In genomic region chr10:60826461-60827237, GRCm38 (mm10) we compare ENCODE assay signal across 9 mouse cellular contexts. TPM values are rescaled to one million over a fixed set of nuclear protein-coding genes. Genes with fewer than 3 reads are reported as not detected.
A peak's percentile ranks its signal among the peaks of the same experiment; 100 is the strongest.
DNase-seq lines count a peak whose midpoint lies in the region; ATAC-seq lines count a peak whose summit lies in the region.
"Had no signal": no experiment of that assay in that cellular context is flagged by ENCODE, and none has a peak within 500 bp of the region (broad histone marks: within the 10 kb centered on the region; RNA-seq: fewer than 3 reads in every experiment).

No protein-coding gene starts in this region.

- H3K9ac ChIP-seq in kidney, embryonic 15.5 days: peak overlapping the region; percentile 37; the same call in 1 of the 2 replicates
- H3K9ac ChIP-seq in lung, embryonic 16.5 days (ENCODE audit: low read length): peak overlapping the region; percentile 65

- 2% methylated on average over 34 of the region's 34 CpGs for WGBS in heart, embryonic 10.5 days
- 2% methylated on average over 34 of the region's 34 CpGs for WGBS in kidney, embryonic 15.5 days
- 4% methylated on average over 34 of the region's 34 CpGs for WGBS in lung, embryonic 16.5 days

- peak overlapping the region; percentile 95 for H3K4me3 ChIP-seq in heart, embryonic 10.5 days
- peak overlapping the region; percentile 76 for H3K4me3 ChIP-seq in kidney, embryonic 15.5 days (replicated peaks)
- H3K4me3 ChIP-seq in lung, embryonic 16.5 days (ENCODE audit: low read length): peak overlapping the region; percentile 51

- peaks cover 85% of the 10 kb centered on the region for H3K4me1 ChIP-seq in heart, embryonic 10.5 days
- H3K4me1 ChIP-seq in kidney, embryonic 15.5 days: peaks cover 95% of the 10 kb centered on the region
- peaks cover 46% of the 10 kb centered on the region for H3K4me1 ChIP-seq in lung, embryonic 16.5 days (replicated peaks; ENCODE audit: control insufficient read depth, insufficient read depth, low read length)

- intact Hi-C loops in heart, postnatal 25 days (cut with DNase I): no loop called here

- ATAC-seq in kidney, embryonic 15.5 days (replicated peaks; ENCODE audit: low FRiP score): peak; percentile 19; the same call in 1 of the 2 replicates
- ATAC-seq in lung, embryonic 16.5 days (ENCODE audit: low read depth): no peak

- H3K4me2 ChIP-seq in kidney, embryonic 15.5 days: peak overlapping the region; percentile 94
- H3K4me2 ChIP-seq in lung, embryonic 16.5 days (ENCODE audit: low read depth, low read length): peak overlapping the region; percentile 88

- no peak for DNase-seq in heart, embryonic 10.5 days (ENCODE audit: low spot score)
- no peak for DNase-seq in heart, postnatal 25 days (ENCODE audit: low spot score)
- peak; percentile 83 for DNase-seq in cerebellum, adult 9-10 months
- peak; percentile 17 to 24 for DNase-seq in frontal cortex, postnatal 25 days (ENCODE audit: low spot score in 2 of 2)
- peak; percentile 55 for DNase-seq in right cerebral cortex, postnatal 25 days
- no peak for DNase-seq in ovary, postnatal 10 days (ENCODE audit: low spot score)

- H3K27ac ChIP-seq in heart, embryonic 10.5 days: peak overlapping the region; percentile 98
- peak overlapping the region; percentile 84 for H3K27ac ChIP-seq in kidney, embryonic 15.5 days
- no peak overlapping the region for H3K27ac ChIP-seq in lung, embryonic 16.5 days (ENCODE audit: low read length)

- H3K27me3 ChIP-seq in heart, embryonic 10.5 days (ENCODE audit: insufficient read depth, poor library complexity, severe bottlenecking): peaks cover 8% of the 10 kb centered on the region; the same call in 1 of the 2 replicates
- peaks cover 35% of the 10 kb centered on the region for H3K27me3 ChIP-seq in kidney, embryonic 15.5 days
- no peaks in the 10 kb centered on the region; the same call in 1 of the 2 replicates for H3K27me3 ChIP-seq in lung, embryonic 16.5 days (ENCODE audit: control insufficient read depth, insufficient read depth, low read depth, low read length)

- H3K36me3 ChIP-seq in heart, embryonic 10.5 days: peaks cover 3% of the 10 kb centered on the region
- no peaks in the 10 kb centered on the region for H3K36me3 ChIP-seq in kidney, embryonic 15.5 days
- no peaks in the 10 kb centered on the region for H3K36me3 ChIP-seq in lung, embryonic 16.5 days (ENCODE audit: control insufficient read depth, insufficient read depth, low read length)

- no peaks in the 10 kb centered on the region for H3K9me3 ChIP-seq in heart, embryonic 10.5 days
- H3K9me3 ChIP-seq in kidney, embryonic 15.5 days (replicated peaks): no peaks in the 10 kb centered on the region
- H3K9me3 ChIP-seq in lung, embryonic 16.5 days (ENCODE audit: control insufficient read depth, low read length): no peaks in the 10 kb centered on the region

RNA-seq across cellular contexts. Expression of gene Unc5b, which starts 4.7 kb away (rescaled TPM):
- polyA plus RNA-seq in heart, embryonic 10.5 days (2016; fragmentation: Nextera tagmentation; extraction: Ambion mirVana): 17.9 and 18.8 TPM in 2 replicates
- 10 to 100 TPM; 15.2 to 18.4 TPM for total RNA-seq in heart, postnatal 25 days (2021)
- 9.2 and 10.0 TPM in 2 replicates for polyA plus RNA-seq in kidney, embryonic 15.5 days (2015; fragmentation: Nextera tagmentation; extraction: Ambion mirVana)
- 6.7 and 7.3 TPM in 2 replicates for polyA plus RNA-seq in lung, embryonic 16.5 days (2015; fragmentation: Nextera tagmentation; extraction: Ambion mirVana)
- total RNA-seq: MEL had no signal

Comparison
In these comparisons a context has a peak if more than half of its experiments do, and no peak if none do; other contexts are left out.
1. DNase-seq: peak in cerebellum, adult 9-10 months (single experiment), frontal cortex, postnatal 25 days (2 of 2) and right cerebral cortex, postnatal 25 days (single experiment); none in heart, embryonic 10.5 days (single experiment), heart, postnatal 25 days (single experiment) and ovary, postnatal 10 days (single experiment).
2. Peak in every context shown above with its lines, with median percentiles within 50 percentile points of each other: H3K4me3 ChIP-seq.